In the genomic region with DNA sequence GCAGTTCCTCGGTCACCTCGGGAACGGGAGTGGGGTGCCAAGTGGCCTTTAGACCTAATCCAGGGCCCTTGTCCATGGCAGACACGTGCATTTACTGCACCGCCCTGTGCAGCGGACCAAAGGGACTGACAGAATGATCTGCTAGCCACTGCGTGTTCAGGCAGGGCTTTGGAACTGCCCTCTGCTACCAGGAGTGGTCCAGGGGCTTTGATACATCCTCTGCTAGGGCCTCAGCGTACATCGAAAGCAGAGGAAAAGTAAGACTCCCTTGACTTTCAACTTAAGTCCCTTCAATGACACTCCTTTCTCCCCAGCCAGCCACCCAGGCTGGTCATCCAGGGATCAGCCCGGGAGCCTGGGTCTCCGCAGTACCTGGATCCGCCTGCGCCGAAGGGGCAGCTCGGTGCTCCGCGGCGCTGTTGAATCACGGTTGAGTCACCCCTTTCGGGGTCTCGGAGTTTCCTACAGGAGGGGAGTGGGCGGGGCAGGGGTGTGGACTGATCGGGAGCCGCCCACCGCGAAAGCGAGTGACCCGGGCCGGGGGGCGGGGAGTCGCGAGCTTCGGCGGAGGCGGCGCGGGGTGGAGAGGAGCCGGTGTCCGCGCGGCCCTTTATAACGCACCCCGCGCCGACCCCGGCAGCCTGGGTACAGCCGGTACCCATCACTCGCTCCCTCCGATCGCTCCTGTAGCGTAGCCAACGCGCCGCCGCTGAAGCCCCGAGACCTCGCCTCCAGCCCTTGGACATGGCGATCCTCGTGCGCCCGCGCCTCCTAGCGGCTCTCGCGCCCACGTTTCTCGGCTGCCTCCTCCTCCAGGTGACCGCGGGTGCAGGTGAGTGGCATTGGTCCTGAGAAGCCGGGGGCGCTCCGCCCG, we compare ENCODE assay signal across 8 mouse cellular contexts. TPM values are rescaled to one million over a fixed set of nuclear protein-coding genes. Genes with fewer than 3 reads are reported as not detected.
A peak's percentile ranks its signal among the peaks of the same experiment; 100 is the strongest.
DNase-seq lines count a peak whose midpoint lies in the region; ATAC-seq and TF ChIP-seq lines count a peak whose summit lies in the region.

Gene F3 (plus strand): TSS at position 567 of the 874 bp plus-strand sequence.

- DNase-seq in cerebellum, adult 11 months: peak; percentile 74
- peak; percentile 76 for DNase-seq in forebrain, postnatal 0 days
- DNase-seq in heart, postnatal 36 days: peak; percentile 79 to 81
- DNase-seq in layer of hippocampus, adult 8-10 months (ENCODE audit: low spot score in 2 of 2): peak; percentile 52 to 66
- DNase-seq in thymus, postnatal 14 days: peak; percentile 76

- intact Hi-C loops in heart, postnatal 36 days (cut with DNase I): loop anchor here (1.0 to 5.0 kb wide), 4 partner anchors 83 to 187 kb away; no protein-coding TSS in a partner anchor

- peak; percentile 81 for ATAC-seq in forebrain, postnatal 0 days
- ATAC-seq in lung, embryonic 15.5 days (ENCODE audit: borderline replicate concordance, extremely low read depth, low FRiP score, low TSS enrichment): peak; percentile 87

- H3K9me3 ChIP-seq in E14TG2a.4 (ENCODE audit: low read length): no peaks in the 10 kb centered on the region
- no peaks in the 10 kb centered on the region for H3K9me3 ChIP-seq in forebrain, postnatal 0 days (ENCODE audit: low read length)
- no peaks in the 10 kb centered on the region for H3K9me3 ChIP-seq in lung, embryonic 15.5 days

- H3K27me3 ChIP-seq in E14TG2a.4 (ENCODE audit: insufficient read depth, low read length): peaks cover 62% of the 10 kb centered on the region
- H3K27me3 ChIP-seq in forebrain, postnatal 0 days (ENCODE audit: insufficient read depth, low read length): no peaks in the 10 kb centered on the region
- no peaks in the 10 kb centered on the region for H3K27me3 ChIP-seq in lung, embryonic 15.5 days

- peak within 1 kb of the TSS; percentile 66 for H3K27ac ChIP-seq in forebrain, postnatal 0 days (ENCODE audit: low read depth, low read length)
- peak within 1 kb of the TSS; percentile 58 for H3K27ac ChIP-seq in lung, embryonic 15.5 days
- H3K27ac ChIP-seq in olfactory bulb, adult 2 months (ENCODE audit: insufficient read depth, low read depth, low read length): peak within 1 kb of the TSS; percentile 69

- H3K9ac ChIP-seq in forebrain, postnatal 0 days: peak within 1 kb of the TSS; percentile 75
- H3K9ac ChIP-seq in lung, embryonic 15.5 days: peak within 1 kb of the TSS; percentile 47

- TF ChIP-seq POLR2A in olfactory bulb, adult 2 months (IDR thresholded peaks at IDR 0.05; ENCODE audit: insufficient read depth, low read depth, low read length): peak; percentile 40; the same call in 1 of the 2 replicates

- H3K4me1 ChIP-seq in E14TG2a.4 (replicated peaks; ENCODE audit: low read depth, low read length): peaks cover 22% of the 10 kb centered on the region
- peaks cover 22% of the 10 kb centered on the region for H3K4me1 ChIP-seq in forebrain, postnatal 0 days (ENCODE audit: insufficient read depth)
- H3K4me1 ChIP-seq in lung, embryonic 15.5 days: peaks cover 25% of the 10 kb centered on the region
- H3K4me1 ChIP-seq in olfactory bulb, adult 2 months (ENCODE audit: control insufficient read depth, insufficient read depth, low read length): peaks cover 15% of the 10 kb centered on the region

- 1% methylated on average over 72 of the region's 73 CpGs for WGBS in forebrain, postnatal 0 days
- under 1% methylated on average over 58 of the region's 73 CpGs for WGBS in lung, embryonic 15.5 days
- 1% methylated on average over 73 of the region's 73 CpGs for WGBS in olfactory bulb, adult 2 months

- H3K4me3 ChIP-seq in E14TG2a.4 (replicated peaks; ENCODE audit: low read length): peak within 1 kb of the TSS; percentile 87
- H3K4me3 ChIP-seq in forebrain, postnatal 0 days (ENCODE audit: low read depth, low read length): peak within 1 kb of the TSS; percentile 79
- H3K4me3 ChIP-seq in lung, embryonic 15.5 days: peak within 1 kb of the TSS; percentile 57
- peak within 1 kb of the TSS; percentile 58 for H3K4me3 ChIP-seq in olfactory bulb, adult 2 months (ENCODE audit: insufficient read depth, low read depth, low read length)

- peak within 1 kb of the TSS; percentile 94 for H3K4me2 ChIP-seq in forebrain, postnatal 0 days (ENCODE audit: low read depth)
- H3K4me2 ChIP-seq in lung, embryonic 15.5 days: peak within 1 kb of the TSS; percentile 76

- peaks cover 7% of the 10 kb centered on the region; the same call in 1 of the 2 replicates for H3K36me3 ChIP-seq in E14TG2a.4 (ENCODE audit: insufficient read depth, low read length)
- H3K36me3 ChIP-seq in forebrain, postnatal 0 days (ENCODE audit: insufficient read depth): no peaks in the 10 kb centered on the region
- H3K36me3 ChIP-seq in lung, embryonic 15.5 days: no peaks in the 10 kb centered on the region

- 0 out of 2 replicates have a peak, but pooled peaks have one; percentile 3 for TF ChIP-seq CTCF in E14TG2a.4 (conservative IDR thresholded peaks at IDR 0.05; ENCODE audit: low read length)
- TF ChIP-seq CTCF in forebrain, postnatal 0 days (IDR thresholded peaks at IDR 0.05; ENCODE audit: low read depth): peak; percentile 76
- TF ChIP-seq CTCF in olfactory bulb, adult 2 months (IDR thresholded peaks at IDR 0.05; ENCODE audit: insufficient read depth, low read depth, low read length): peak; percentile 61

RNA-seq across cellular contexts. Expression of gene F3, which starts in this region (rescaled TPM):
- total RNA-seq in forebrain, postnatal 0 days (2014; rRNA removed): 9.7 and 11.5 TPM in 2 replicates
- polyA plus RNA-seq in forebrain, postnatal 0 days (2015; fragmentation: Nextera tagmentation; extraction: Ambion mirVana): 13.4 and 14.2 TPM in 2 replicates
- 10 to 100 TPM; 23.7 to 30.5 TPM for total RNA-seq in heart, postnatal 36 days (2021)
- total RNA-seq in layer of hippocampus, adult 8-10 months (2022): 10 to 100 TPM; 57.8 to 68.3 (median 62.2) TPM
- polyA plus RNA-seq in lung, embryonic 15.5 days (2015; fragmentation: Nextera tagmentation; extraction: Ambion mirVana): 21.7 and 26.4 TPM in 2 replicates
- not detected in 2 replicates for polyA plus RNA-seq in olfactory bulb, adult 2 months (2012; ENCODE audit: insufficient read depth, insufficient read length, low replicate concordance, missing spikeins)

Comparison
In these comparisons a context has a peak if more than half of its experiments do, and no peak if none do; other contexts are left out.
1. Peak in every context shown above with its lines: DNase-seq, ATAC-seq, H3K4me3 ChIP-seq and H3K27ac ChIP-seq.
2. RNA of gene F3 (polyA plus RNA-seq): 21.7 to 26.4 TPM in lung, embryonic 15.5 days and 13.4 to 14.2 TPM in forebrain, postnatal 0 days; not detected in olfactory bulb, adult 2 months; every median in the first group is over 10 times any median in the second.
3. CTCF ChIP-seq: peak in every context shown above with its lines; median percentile 76 in forebrain, postnatal 0 days; 61 in olfactory bulb, adult 2 months; 3 in E14TG2a.4.